Mouse (Mus musculus): ENCODE measurements at regions not wholly inside any gene's neighbourhood (a gene's known extent, or its start where the extent isn't known, plus 50 kb on each side); places are given as distances from the start of the nearest gene placed in this dataset.

DNA sequence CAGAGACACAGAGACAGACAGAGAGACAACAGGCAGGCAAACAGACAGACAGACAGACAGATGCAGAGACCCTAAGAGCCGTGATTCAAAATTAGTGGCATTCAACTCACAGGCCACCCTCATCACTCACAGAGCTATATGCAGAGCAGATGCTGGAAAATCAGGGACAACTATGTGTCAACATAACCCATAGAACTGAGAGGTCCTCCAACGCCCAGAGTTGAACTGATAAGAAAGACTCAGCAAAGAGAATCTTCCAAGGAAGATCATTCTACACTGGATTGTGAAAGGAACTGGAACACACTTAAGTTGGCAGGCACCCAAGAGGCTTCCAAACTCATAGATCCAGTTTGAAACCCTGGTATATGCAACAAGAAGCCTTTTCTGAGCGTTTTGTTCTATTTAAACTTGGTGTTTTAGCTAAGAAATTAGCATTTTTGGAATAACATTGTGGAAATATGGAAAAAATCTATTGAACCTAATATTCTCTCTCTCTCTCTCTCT is 65.1 kb upstream of the Rad23b start:
- TF ChIP-seq POLR2A (IDR thresholded peaks at IDR 0.05; ENCODE audit: insufficient read depth, low read length) (no peak), CTCF (IDR thresholded peaks at IDR 0.05; ENCODE audit: low read depth, low read length) (no peak)

Data from ES-Bruce4 (cell line).